Mouse (Mus musculus) G1E-ER4 (cell line): ENCODE data around the gene Eps8l1. TPM values are rescaled to one million over a fixed set of nuclear protein-coding genes. Genes with fewer than 3 reads are reported as not detected.

ENCODE experiments used
- GATA1 ChIP-seq: IDR thresholded peaks from one replicate; pipeline ENCODE4 v1.8.0; 2012; ENCODE audit warnings: low read length, inconsistent platforms
- polyA plus RNA-seq: library from polyadenylated mRNA; stranded (reverse); fragments of >175 nt; gene quantifications from 2 replicates; pipeline ENCODE4 v1.2.3, GENCODE M21; 2012

The Eps8l1 gene
- polyA plus RNA-seq = not detected in 2 replicates

DNA sequence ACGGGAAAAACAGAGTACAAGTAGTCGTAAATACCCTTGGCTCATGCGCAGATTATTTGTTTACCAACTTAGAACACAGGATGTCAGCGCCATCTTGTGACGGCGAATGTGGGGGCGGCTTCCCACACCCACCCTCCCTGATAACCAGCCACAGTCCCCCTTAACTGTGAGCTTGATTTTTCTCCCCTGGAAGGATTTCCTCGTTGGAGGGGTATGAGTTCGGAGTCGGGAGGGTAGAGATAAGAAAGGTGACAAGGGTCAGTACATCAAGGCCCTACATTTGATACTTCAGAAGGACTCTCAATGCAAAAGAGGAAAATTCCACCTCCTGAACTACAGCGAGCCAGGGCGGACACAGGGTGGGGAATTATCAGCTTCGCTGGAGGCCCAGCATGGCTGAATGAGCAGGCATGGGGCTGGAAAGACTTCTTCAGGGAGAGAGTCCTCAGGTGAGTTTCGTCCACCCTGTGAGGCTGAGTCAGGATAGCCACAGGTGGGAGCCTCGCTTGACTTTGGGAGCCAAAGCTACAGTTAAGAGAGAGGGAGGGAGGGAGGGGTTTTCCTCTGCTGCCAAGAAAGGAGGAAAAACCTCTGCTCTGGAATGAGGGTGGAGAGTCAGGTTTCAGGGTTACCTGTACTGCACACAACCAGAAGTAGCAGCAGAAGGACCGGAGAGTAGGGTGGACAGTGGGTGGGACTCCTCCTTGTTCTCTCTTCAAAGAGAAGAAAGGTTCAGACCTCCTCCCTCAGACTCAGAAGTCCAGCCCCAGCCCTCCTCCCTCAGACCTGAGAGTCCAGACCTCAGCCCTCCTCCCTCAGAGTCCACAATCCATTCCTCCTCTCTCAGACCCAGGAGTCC is at the start of gene Eps8l1:
TSS of gene Eps8l1 (plus strand) at position 99 of the 859 bp plus-strand sequence.
- no peak for TF ChIP-seq GATA1

DNA sequence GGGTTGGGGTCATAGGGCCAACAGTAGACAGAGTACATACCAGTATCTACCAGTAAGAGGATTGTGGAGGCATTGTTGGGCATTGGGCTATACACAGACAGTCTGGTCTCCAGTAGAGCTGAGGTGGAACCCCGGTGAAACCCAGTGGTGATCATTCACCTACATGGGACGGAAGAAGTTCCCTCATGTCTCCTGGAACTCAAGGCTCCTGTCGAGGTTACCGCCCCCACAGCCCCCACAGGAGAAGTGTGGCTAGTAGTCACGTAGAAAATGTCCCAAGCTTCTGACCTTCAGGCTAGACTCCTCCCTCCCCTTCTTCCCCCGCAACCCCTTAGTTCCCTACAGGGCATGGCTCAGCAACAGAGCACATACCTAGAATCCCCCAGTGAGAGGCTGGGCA is 40.8 kb upstream of the Eps8l1 start:
- TF ChIP-seq GATA1 = no peak

DNA sequence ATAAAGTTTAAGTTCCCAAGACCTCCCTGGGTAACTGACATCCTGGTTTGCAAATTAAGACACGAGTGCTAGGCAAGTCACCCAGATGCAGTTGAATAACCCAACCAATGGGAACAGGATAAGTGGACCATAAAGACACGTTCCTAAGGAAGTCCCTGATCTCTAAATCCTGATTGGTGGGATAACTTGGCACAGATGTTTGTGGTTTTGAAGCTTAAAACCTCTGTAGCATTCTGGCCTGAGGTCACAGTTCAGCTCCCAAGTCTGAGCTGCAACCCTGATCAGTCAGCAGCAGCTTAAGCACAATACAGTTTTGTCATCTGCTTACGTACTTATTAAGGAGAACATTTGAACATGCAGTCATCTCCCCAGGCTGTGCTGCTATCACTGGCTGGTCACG is 40.2 kb upstream of the Eps8l1 start:
- no peak for TF ChIP-seq GATA1

DNA sequence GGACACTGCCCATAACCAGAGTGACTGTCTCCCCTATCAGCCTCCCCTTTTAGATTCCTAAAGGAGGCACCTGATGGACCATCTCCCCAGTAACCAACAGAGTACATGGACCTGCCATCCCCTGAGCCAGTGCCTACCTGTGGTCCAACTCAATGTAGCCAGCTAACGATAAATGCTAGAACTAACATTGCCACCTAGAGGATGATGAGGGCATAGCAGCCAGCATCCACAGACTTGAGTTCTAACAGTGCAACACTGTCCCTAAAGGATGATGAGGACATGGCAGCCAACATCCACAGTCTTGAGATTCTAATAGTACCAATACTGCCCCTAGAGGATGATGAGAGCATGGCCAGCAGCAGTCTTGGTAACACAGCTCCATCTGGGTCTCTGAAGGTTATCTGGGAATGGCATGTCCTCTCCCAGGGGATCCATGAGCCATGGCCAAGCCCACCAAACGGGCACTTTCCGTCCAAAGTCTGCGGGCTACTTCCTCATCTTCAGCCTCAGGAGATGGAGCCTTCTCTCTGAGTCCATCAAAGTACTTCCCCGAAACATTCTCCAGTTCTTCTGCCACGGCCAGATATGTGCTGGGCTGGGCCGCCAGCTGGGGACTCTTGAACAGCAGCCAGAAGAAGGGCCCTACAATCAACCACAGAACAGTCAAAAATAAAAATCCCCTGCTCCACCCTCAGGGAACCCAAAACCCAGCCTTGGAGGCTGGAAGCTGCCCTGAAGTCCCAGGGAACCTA is 33.1 kb upstream of the Eps8l1 start:
- TF ChIP-seq GATA1 = no peak

DNA sequence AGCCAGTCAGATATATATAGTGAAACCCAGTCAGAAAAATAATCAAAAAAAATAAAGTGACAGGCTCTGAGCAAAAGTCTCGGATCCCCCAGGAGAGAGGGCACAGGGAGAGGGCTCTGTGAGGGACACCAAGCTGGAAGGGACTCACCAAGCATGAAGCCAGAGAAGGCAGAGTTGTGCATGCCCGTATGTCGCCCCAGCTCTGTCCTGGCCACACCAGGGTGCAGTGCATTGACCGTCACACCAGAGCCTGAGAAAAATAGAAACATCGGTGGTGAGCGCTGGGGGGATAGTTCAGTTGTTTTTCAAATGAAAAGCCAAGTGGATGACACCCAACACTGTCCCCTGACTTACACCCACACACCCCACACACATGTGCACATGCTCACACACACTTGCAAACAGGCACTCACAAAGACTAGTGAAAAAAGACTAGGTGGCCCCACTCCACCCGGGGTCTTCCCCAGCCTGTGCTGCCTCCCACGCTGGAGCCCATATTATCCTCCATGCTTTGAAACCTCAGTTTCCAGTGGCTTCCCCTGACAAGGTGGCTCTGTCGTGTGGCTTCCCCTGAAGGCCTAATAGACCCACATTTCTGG is 30.1 kb upstream of the Eps8l1 start:
- no peak for TF ChIP-seq GATA1

DNA sequence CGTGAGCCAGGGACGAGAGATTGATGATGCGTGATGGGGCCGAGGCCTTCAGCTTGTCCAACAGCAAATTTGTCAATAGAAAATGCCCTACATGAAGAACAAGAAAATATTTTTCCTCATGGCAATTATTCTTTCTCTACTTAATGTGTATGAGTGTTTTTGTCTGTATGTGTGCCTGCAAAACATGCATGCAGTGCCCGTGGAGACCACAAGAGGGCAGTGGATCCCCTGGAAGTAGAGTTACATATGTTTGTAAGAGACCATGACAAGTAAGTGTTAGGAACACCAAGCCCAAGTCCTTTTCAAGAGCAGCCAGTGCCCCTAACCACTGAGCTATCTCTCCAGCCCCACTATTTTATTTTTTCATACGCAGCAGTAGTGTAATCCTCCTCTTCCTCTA is 28.9 kb upstream of the Eps8l1 start:
- TF ChIP-seq GATA1 = no peak

DNA sequence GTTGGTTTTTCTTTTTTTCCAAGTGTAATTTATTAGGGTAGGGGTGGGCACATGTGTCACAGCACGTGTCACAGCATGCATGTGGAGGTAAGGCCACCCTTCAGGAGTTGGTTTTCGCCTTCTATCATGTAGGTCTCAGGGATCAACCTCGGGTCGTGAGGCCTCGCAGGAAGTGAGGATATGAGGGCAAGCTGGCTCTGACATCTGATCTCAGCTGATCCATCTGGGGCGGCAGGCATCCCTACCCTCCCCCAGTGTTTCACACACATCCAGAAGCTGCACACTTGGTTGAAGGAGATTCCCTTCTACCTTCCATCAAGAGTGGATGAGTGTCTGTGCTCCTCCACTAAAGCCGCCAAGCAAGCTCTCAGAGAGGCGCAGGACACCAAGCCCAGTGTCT is 28.4 kb upstream of the Eps8l1 start:
- no peak for TF ChIP-seq GATA1

DNA sequence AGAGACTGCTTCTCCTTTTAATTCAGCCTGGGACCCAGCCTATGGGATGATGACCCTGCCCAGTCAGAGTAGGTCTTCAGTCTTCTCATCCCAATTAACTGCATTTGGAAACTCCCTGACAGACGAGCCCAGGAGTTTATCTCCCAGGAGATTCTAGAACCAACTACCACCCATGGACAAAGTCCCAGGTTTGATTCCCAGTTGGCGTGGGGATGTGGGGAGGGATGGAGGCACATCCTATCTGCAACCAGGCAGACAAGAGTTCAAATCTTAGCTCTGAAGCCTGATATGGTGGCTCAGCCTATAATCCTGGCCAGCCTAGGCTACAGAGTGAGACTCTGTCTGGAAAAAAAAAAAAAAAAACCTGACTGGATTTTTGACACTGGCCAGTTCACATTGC is 22.8 kb upstream of the Eps8l1 start:
- TF ChIP-seq GATA1 = no peak

DNA sequence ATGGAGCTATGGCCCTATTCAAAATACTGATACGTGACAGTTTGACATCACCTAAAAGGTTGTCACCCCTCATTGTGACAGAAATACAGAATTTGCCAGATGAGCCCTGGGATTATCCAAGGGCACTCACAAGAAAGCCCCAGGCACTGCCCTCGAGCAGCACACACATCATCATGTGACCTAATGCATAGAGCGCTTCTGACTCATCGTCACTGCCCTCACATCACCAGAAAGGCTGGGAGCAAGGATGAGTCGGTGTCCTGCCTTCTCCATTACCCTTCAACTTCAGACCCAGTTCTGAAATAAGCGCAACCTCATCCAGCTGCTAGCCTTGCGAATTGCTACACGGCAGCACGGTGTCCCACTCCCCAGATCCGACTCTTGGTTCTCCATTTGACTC is 19.9 kb upstream of the Eps8l1 start:
- no peak for TF ChIP-seq GATA1

DNA sequence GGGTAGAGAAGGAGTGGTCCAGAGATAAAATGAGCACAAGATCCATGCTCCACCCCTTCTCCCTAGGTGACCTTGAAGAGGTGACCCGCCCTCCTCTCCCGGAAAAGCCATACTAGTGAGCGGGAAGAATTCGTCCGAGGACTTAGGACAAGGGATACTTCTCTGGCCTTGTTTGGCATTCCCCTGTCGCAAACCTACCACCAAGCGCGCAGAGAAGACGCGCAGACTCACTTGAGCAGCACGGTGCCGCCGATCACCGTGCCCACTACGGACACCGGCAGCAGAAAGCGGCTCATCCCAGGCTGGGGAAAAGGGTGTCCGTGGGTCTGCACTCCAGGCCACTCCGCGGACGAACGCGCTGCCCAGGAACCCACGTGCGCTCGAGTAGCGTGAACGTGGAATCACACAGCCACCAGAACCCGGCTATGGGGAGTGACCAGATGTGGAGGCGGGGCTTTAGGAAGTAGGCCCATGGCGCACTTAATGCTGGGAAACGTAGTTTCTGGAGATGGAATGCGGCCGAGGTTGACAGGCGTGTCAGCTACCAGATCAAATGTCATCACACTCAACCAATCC is 15.2 kb upstream of the Eps8l1 start, which contains the start of gene Rdh13:
TSS of gene Rdh13 (minus strand) at position 434 of the 576 bp plus-strand sequence.
- no peak for TF ChIP-seq GATA1

DNA sequence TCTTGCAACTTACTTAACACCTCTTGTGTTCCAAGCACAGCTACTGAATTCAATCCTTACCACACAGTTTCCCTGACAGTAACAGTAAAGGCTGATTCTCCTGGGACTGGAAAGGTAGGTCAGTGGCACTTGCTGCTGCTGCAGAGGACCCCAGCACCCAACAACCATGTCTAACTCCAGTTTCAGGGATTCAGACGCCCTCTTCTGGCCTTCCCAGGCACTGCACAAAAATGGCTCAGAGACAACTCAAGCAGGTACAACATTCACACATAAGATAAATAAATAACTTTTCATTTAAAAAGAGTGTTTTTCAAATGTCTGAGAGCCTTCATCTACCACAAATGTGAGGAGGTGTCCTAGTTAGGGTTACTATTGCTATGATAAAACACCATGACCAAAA is 13.3 kb upstream of the Eps8l1 start:
- no peak for TF ChIP-seq GATA1

DNA sequence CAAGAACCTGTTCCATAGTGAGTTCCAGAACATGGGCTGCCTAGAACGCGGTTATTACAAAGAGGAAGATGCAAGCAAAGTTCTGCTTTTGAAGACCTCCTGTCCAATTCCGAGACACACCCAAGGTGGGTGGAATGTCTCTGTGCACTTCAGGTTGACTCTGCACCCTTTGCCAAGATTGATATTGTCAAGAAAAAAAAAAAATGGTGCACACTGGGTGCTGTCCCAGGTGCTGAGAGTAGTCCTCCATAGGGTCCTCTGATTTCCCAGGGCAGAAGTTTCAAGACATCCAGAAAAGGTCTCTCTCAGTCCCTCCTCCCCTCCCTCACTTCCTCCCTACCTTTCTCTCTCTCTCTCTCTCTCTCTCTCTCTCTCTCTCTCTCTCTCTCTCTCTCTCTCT is 12.0 kb upstream of the Eps8l1 start:
- TF ChIP-seq GATA1 = no peak

DNA sequence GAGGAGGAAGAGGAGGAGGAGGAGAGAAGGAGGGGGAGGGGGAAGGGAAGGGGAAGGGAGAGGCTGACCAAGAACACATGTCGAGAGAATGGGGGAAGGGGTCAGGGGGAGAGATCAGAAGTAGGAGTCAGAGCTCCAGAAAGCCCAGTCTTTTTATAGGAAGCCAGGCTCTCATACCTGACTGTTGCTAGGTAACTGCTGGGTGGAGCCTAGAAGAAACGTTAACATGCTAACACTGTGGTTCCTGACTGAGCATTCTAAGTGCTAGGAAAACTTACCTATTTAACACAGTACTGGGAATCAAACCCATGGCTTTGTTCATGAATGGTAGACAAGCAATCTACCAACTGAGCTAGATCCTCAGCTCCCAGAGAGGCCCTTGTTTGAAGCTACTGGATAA is 11.3 kb upstream of the Eps8l1 start:
- TF ChIP-seq GATA1 = no peak

DNA sequence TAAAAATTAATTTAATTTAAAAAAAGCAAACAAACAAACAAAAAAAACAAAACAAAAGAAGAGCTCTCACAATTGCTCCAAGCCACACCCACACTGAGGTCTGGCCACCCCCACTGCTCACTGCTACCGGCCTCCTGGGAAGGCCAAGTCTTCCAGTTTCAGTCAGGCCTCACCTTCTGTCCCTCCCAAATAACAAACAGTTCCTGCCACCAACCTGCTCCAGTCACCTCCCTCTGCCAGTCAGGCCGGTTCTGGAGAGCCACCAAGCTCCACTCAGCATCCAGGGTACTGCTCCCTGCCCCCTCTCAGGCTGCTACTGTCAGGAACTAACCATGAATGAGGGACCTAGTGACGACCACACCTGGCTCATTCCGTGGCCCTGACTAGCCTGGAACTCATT is 7.8 kb upstream of the Eps8l1 start:
- TF ChIP-seq GATA1 = no peak

DNA sequence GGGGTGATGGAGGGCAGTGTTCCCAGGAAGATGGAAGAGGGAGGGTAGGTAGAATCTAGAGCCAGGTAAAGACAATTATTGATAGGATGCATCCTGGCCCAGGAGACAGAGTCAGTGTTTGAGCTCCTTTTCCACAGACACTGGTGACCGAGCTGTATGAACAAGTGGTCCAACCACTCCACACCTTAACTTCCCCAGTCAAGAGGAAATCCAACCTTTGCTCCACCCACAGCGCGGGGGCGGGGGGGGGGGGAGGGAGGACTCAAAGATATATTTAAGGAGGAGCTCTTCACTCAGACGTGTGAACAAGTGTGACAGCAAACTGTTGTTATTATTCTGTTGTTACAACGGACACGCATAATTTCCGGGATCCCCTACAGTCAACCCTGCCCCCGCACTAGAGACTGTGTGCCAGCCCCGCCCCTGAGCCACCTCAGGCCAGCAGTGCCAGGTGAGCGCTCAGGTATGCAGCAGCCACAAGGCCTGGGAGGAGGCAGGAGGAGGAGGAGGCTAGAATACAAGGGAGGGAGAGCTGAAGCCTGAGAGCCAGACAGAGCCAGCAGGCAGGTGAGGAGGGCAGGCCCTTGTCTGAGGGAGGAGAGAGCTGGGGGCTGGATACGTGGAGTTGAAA is 3.8 kb downstream of the Eps8l1 start:
- TF ChIP-seq GATA1 = no peak
